Mouse (Mus musculus) adipocyte (in vitro differentiated cells): Measurements from ENCODE around the gene Srl.
"Not testable (repeated sequence)": the region's sequence is repeated elsewhere in the genome, so short reads cannot be mapped to it uniquely, and the experiment has no call there.

Experiments used
- DNase-seq: peaks from one replicate; pipeline ENCODE4 v3.0.0-alpha.2; 2016; ENCODE audit warnings: low spot score

Srl gene

GRCm38 (mm10) chr16:4474040-4474881, 67.4 kb downstream of the Srl start:
- not testable (repeated sequence) for DNase-seq

GRCm38 (mm10) chr16:4473231-4473630, 68.4 kb downstream of the Srl start:
- DNase-seq: no peak

GRCm38 (mm10) chr16:4472687-4473086, 68.9 kb downstream of the Srl start:
- DNase-seq: peak; percentile 85

- peak; percentile 20 for DNase-seq
Observed at GRCm38 (mm10) chr16:4469599-4470352, 71.8 kb downstream of the Srl start.

- DNase-seq: no peak
Observed at GRCm38 (mm10) chr16:4464529-4465089, 77.0 kb downstream of the Srl start.

GRCm38 (mm10) chr16:4457927-4458326, 83.7 kb downstream of the Srl start:
- no peak for DNase-seq

- DNase-seq: no peak
Observed at GRCm38 (mm10) chr16:4456391-4456790, 85.2 kb downstream of the Srl start.

- DNase-seq: no peak
Observed at GRCm38 (mm10) chr16:4455693-4456092, 85.9 kb downstream of the Srl start.

GRCm38 (mm10) chr16:4454563-4454962, 87.1 kb downstream of the Srl start:
- DNase-seq: no peak

GRCm38 (mm10) chr16:4449418-4449817, 92.2 kb downstream of the Srl start:
- DNase-seq: no peak

- DNase-seq: no peak
Observed at GRCm38 (mm10) chr16:4448235-4448634, 93.4 kb downstream of the Srl start.

- DNase-seq: no peak
Observed at GRCm38 (mm10) chr16:4446395-4446794, 95.2 kb downstream of the Srl start.

- DNase-seq: peak; percentile 43
Observed at GRCm38 (mm10) chr16:4444378-4444777, 97.2 kb downstream of the Srl start.

- no peak for DNase-seq
Observed at GRCm38 (mm10) chr16:4439302-4440066, 102.1 kb downstream of the Srl start.

GRCm38 (mm10) chr16:4436738-4437137, 104.9 kb downstream of the Srl start:
- no peak for DNase-seq

GRCm38 (mm10) chr16:4435371-4435770, 106.2 kb downstream of the Srl start:
- DNase-seq: no peak

- no peak for DNase-seq
Observed at GRCm38 (mm10) chr16:4431841-4432240, 109.8 kb downstream of the Srl start.

- no peak for DNase-seq
Observed at GRCm38 (mm10) chr16:4431013-4431412, 110.6 kb downstream of the Srl start.

- no peak for DNase-seq
Observed at GRCm38 (mm10) chr16:4430232-4430631, 111.4 kb downstream of the Srl start.
